Mouse (Mus musculus): ENCODE measurements around the gene Alkbh4. TPM values are rescaled to one million over a fixed set of nuclear protein-coding genes. Genes with fewer than 3 reads are reported as not detected.
A peak's percentile ranks its signal among the peaks of the same experiment; 100 is the strongest.
"Not testable (repeated sequence)": the region's sequence is repeated elsewhere in the genome, so short reads cannot be mapped to it uniquely, and the experiment has no call there.

The Alkbh4 gene
- polyA plus RNA-seq, 1 experiment from 2014 or later: 24.6 TPM

DNA sequence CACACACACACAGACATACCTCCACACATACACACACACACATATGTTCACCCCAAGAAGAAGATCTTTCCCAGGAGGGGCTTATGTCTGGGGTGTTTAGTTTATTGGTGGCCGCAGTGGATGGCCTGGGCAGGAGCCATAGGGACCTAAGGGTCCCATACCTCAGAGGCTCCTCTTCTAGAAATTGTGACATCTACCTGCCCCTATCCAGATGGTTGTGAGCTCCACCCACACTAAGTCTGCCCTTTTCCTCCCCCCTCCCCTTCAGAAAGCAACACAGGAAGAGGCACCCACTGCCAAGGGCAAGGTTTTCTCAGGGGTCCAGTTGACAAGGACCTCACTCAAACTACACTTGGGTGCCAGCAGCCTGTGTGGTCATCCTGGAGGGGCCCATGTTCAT is 11.0 kb downstream of the Alkbh4 start:
- Histone ChIP-seq H3K9ac (no peak overlapping the region), H3K36me3 (peaks cover 8% of the 10 kb centered on the region), H3K27ac (no peak overlapping the region), H3K9me3 (no peaks in the 10 kb centered on the region), H3K4me1 (no peaks in the 10 kb centered on the region), H3K4me3 (no peak overlapping the region), H3K4me2 (replicated peaks) (no peak overlapping the region), H3K27me3 (replicated peaks) (no peaks in the 10 kb centered on the region)
- ATAC-seq (ENCODE audit: low FRiP score, low read depth): no peak
- WGBS: 93% methylated on average over 1 of the region's 1 CpGs

- Histone ChIP-seq H3K36me3 (peaks cover under 1% of the 10 kb centered on the region; the same call in 1 of the 2 replicates), H3K27me3 (replicated peaks) (no peaks in the 10 kb centered on the region), H3K27ac (no peak overlapping the region), H3K9ac (no peak overlapping the region), H3K9me3 (no peaks in the 10 kb centered on the region), H3K4me3 (no peak overlapping the region), H3K4me1 (no peaks in the 10 kb centered on the region), H3K4me2 (replicated peaks) (no peak overlapping the region)
- ATAC-seq (ENCODE audit: low FRiP score, low read depth): no peak
- 74% methylated on average over 8 of the region's 8 CpGs for whole genome bisulfite sequencing
Measured at GRCm38 (mm10) chr5:136147704-136148103, 11.8 kb downstream of the Alkbh4 start.

- H3K27me3 ChIP-seq (replicated peaks); H3K4me3 ChIP-seq; H3K27ac ChIP-seq; H3K9me3 ChIP-seq; ATAC-seq (ENCODE audit: low FRiP score, low read depth); H3K36me3 ChIP-seq; H3K4me1 ChIP-seq; H3K9ac ChIP-seq; H3K4me2 ChIP-seq (replicated peaks): not testable (repeated sequence)
- WGBS: 71% methylated on average over 5 of the region's 5 CpGs
Measured at GRCm38 (mm10) chr5:136149134-136149576, 13.2 kb downstream of the Alkbh4 start.

DNA sequence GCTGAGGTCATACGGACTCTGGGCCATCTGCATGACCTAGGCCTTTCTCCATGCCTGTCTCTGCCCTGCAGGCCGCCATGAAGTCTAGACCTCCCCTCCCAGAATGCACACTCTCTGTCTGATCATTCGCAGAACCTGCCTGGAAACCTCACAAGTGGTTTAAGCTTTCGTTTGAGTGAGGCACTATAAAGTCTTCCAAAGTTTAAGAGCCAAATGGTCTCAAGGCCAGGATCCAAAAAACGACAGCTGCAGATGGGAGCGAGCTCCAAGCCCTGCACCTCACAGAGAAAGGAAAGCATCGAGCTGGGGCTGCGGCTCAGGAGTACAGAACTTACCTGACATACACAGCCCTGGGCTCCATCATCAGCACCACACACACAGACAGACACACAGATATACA is 16.4 kb downstream of the Alkbh4 start:
- Histone ChIP-seq H3K4me3 (no peak overlapping the region), H3K9me3 (no peaks in the 10 kb centered on the region), H3K4me1 (no peaks in the 10 kb centered on the region), H3K27ac (no peak overlapping the region), H3K4me2 (replicated peaks) (no peak overlapping the region), H3K9ac (no peak overlapping the region), H3K27me3 (replicated peaks) (no peaks in the 10 kb centered on the region), H3K36me3 (no peaks in the 10 kb centered on the region)
- 83% methylated on average over 8 of the region's 8 CpGs for whole genome bisulfite sequencing
- ATAC-seq (ENCODE audit: low FRiP score, low read depth): no peak

GRCm38 (mm10) chr5:136155399-136155798 is 19.5 kb downstream of the Alkbh4 start:
- H3K9ac ChIP-seq: no peak overlapping the region
- no peaks in the 10 kb centered on the region for H3K4me1 ChIP-seq
- no peaks in the 10 kb centered on the region for H3K9me3 ChIP-seq
- no peak for ATAC-seq (ENCODE audit: low FRiP score, low read depth)
- H3K4me2 ChIP-seq (replicated peaks): no peak overlapping the region
- peaks cover 4% of the 10 kb centered on the region for H3K36me3 ChIP-seq
- 92% methylated on average over 5 of the region's 5 CpGs for WGBS
- H3K27me3 ChIP-seq (replicated peaks): no peaks in the 10 kb centered on the region
- H3K27ac ChIP-seq: no peak overlapping the region
- no peak overlapping the region for H3K4me3 ChIP-seq

- H3K27ac ChIP-seq; H3K4me1 ChIP-seq; H3K9me3 ChIP-seq; H3K4me2 ChIP-seq (replicated peaks); ATAC-seq (ENCODE audit: low FRiP score, low read depth); H3K4me3 ChIP-seq; H3K9ac ChIP-seq; H3K27me3 ChIP-seq (replicated peaks): not testable (repeated sequence)
- H3K36me3 ChIP-seq: peaks cover 10% of the 10 kb centered on the region
- WGBS: 90% methylated on average over 11 of the region's 12 CpGs
Measured at GRCm38 (mm10) chr5:136160084-136160483, 24.1 kb downstream of the Alkbh4 start.

GRCm38 (mm10) chr5:136163807-136164474 is 28.0 kb downstream of the Alkbh4 start:
- H3K9me3 ChIP-seq: peaks cover 7% of the 10 kb centered on the region; the same call in 1 of the 2 replicates
- H3K36me3 ChIP-seq: peaks cover 14% of the 10 kb centered on the region
- H3K4me3 ChIP-seq: no peak overlapping the region
- no peak for ATAC-seq (ENCODE audit: low FRiP score, low read depth)
- WGBS: 81% methylated on average over 11 of the region's 11 CpGs
- H3K9ac ChIP-seq: no peak overlapping the region
- H3K27ac ChIP-seq: no peak overlapping the region
- no peaks in the 10 kb centered on the region for H3K27me3 ChIP-seq (replicated peaks)
- no peak overlapping the region for H3K4me2 ChIP-seq (replicated peaks)
- H3K4me1 ChIP-seq: no peaks in the 10 kb centered on the region

- Histone ChIP-seq H3K36me3 (peaks cover 12% of the 10 kb centered on the region), H3K27me3 (replicated peaks) (no peaks in the 10 kb centered on the region), H3K4me2 (replicated peaks) (no peak overlapping the region), H3K27ac (no peak overlapping the region), H3K9me3 (peaks cover 7% of the 10 kb centered on the region; the same call in 1 of the 2 replicates), H3K4me1 (peaks cover 4% of the 10 kb centered on the region; the same call in 1 of the 2 replicates), H3K9ac (no peak overlapping the region), H3K4me3 (no peak overlapping the region)
- ATAC-seq (ENCODE audit: low FRiP score, low read depth): no peak
- WGBS: 85% methylated on average over 8 of the region's 8 CpGs
Measured at GRCm38 (mm10) chr5:136165246-136165645, 29.3 kb downstream of the Alkbh4 start.

DNA sequence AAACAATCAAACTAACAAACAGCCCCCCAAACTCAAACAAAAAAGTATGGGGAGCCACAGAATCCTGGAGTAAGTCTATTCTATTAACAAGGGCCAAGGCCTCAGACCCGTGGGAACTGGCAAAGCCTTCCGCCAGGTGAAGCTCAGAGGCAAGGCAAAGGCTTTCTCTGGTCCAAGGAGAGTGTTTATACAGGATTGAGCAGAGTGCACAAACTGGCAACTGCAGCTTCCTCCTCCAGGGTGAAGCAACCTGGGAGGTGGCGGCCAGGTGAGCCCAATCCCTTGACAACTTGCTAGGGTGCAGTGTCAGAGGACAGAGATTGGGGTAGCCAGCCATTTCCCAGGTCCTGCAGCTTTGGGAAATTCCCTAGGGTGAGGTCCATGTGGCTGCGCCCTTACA is 31.4 kb downstream of the Alkbh4 start:
- Histone ChIP-seq H3K27me3 (replicated peaks) (no peaks in the 10 kb centered on the region), H3K9me3 (peaks cover 7% of the 10 kb centered on the region; the same call in 1 of the 2 replicates), H3K27ac (no peak overlapping the region), H3K4me2 (replicated peaks) (no peak overlapping the region), H3K36me3 (peaks cover 4% of the 10 kb centered on the region; the same call in 1 of the 2 replicates), H3K9ac (no peak overlapping the region), H3K4me1 (peaks cover 10% of the 10 kb centered on the region), H3K4me3 (no peak overlapping the region)
- 92% methylated on average over 4 of the region's 4 CpGs for WGBS
- no peak for ATAC-seq (ENCODE audit: low FRiP score, low read depth)

GRCm38 (mm10) chr5:136168071-136168470 is 32.1 kb downstream of the Alkbh4 start:
- H3K9ac ChIP-seq: no peak overlapping the region
- no peaks in the 10 kb centered on the region for H3K27me3 ChIP-seq (replicated peaks)
- H3K4me3 ChIP-seq: no peak overlapping the region
- H3K4me2 ChIP-seq (replicated peaks): no peak overlapping the region
- H3K36me3 ChIP-seq: peaks cover 4% of the 10 kb centered on the region; the same call in 1 of the 2 replicates
- peaks cover 10% of the 10 kb centered on the region for H3K4me1 ChIP-seq
- no peak overlapping the region for H3K27ac ChIP-seq
- WGBS: 97% methylated on average over 3 of the region's 3 CpGs
- peaks cover 7% of the 10 kb centered on the region; the same call in 1 of the 2 replicates for H3K9me3 ChIP-seq
- ATAC-seq (ENCODE audit: low FRiP score, low read depth): no peak

- WGBS: 17% methylated on average over 14 of the region's 15 CpGs
- Histone ChIP-seq H3K9me3 (peaks cover 7% of the 10 kb centered on the region; the same call in 1 of the 2 replicates), H3K27ac (no peak overlapping the region), H3K4me3 (peak overlapping the region; percentile 59), H3K4me2 (replicated peaks) (peak overlapping the region; percentile 97), H3K4me1 (peaks cover 10% of the 10 kb centered on the region), H3K27me3 (replicated peaks) (no peaks in the 10 kb centered on the region), H3K9ac (peak overlapping the region; percentile 73), H3K36me3 (peaks cover 4% of the 10 kb centered on the region; the same call in 1 of the 2 replicates)
- peak; percentile 68 for ATAC-seq (ENCODE audit: low FRiP score, low read depth)
Measured at GRCm38 (mm10) chr5:136169626-136170511, 33.9 kb downstream of the Alkbh4 start.

Measured in neural tube, embryonic 12.5 days (tissue).